Mouse (Mus musculus): ENCODE results near the gene Lrrc15.

GRCm38 (mm10) chr16:30275558-30276340 is 7.3 kb downstream of the Lrrc15 start:
- TF ChIP-seq CTCF (IDR thresholded peaks at IDR 0.05; ENCODE audit: borderline replicate concordance, insufficient read depth, low read length) (no peak), POLR2A (IDR thresholded peaks at IDR 0.05; ENCODE audit: low read depth, low read length) (no peak)
